Mouse (Mus musculus): ENCODE results near the gene Ripor2.

The Ripor2 gene

DNA sequence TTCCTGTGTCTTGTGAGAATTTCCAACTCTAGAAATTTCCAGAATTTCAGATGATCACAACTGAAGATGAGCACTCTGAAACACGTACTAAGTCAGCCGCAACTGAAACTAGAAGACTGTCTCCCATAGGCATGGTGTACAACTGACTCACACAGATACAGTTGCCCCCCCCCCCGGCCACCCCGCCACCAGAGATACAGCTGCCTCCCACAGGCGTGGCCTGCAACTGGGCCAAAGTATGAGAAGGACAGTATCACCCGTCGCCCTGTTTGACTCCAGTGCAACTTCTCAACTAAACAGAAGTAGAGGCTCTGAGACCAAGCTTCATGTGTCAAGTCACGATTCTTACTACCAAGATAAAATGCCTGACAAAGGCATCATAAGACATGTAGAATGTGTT lies 1.2 kb upstream of the Ripor2 start:
- no peak for DNase-seq (ENCODE audit: extremely low read depth, insufficient read length, low spot score)

DNA sequence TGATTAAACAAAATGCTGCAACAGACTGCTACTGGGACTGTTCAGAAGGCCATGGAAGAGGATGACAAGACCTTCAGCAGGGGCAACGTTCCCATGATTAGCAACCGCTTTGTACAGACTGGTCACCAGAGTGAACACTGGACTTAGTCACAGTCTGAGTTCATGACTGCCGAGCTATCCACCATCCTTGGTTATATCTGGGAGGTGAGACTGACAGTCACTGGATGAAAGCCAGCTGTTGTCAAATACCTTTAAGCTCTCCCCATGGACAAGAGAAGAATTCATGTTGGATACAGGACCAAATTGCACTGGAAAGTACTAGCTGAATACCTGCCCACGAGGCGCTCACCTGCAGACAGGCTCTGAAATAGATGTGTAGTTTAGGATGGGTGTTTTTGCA lies 2.4 kb downstream of the Ripor2 start:
- no peak for DNase-seq (ENCODE audit: extremely low read depth, insufficient read length, low spot score)

DNA sequence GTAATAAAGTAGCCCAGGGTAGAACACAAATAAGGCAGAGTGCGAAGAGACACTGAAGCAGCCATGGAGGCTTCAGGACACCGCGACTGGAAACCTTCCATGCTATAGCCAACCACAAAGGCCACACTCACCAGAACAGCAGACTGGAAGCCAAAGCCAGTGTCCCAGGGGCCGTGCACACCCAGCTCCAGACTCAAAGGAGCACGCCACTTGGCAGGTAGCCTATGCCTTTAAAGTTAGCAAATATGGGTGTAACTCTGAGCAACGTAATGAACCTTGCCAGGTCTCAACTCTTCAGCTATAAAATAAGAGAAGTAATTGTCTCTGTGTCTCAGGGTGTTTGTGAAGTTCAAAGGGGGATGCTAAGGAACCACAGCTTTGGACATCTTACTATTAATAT lies 2.9 kb downstream of the Ripor2 start:
- peak; percentile 35 for DNase-seq (ENCODE audit: extremely low read depth, insufficient read length, low spot score)

- no peak for DNase-seq (ENCODE audit: extremely low read depth, insufficient read length, low spot score)
Observed at GRCm38 (mm10) chr13:24585369-24585768, 3.4 kb downstream of the Ripor2 start.

DNA sequence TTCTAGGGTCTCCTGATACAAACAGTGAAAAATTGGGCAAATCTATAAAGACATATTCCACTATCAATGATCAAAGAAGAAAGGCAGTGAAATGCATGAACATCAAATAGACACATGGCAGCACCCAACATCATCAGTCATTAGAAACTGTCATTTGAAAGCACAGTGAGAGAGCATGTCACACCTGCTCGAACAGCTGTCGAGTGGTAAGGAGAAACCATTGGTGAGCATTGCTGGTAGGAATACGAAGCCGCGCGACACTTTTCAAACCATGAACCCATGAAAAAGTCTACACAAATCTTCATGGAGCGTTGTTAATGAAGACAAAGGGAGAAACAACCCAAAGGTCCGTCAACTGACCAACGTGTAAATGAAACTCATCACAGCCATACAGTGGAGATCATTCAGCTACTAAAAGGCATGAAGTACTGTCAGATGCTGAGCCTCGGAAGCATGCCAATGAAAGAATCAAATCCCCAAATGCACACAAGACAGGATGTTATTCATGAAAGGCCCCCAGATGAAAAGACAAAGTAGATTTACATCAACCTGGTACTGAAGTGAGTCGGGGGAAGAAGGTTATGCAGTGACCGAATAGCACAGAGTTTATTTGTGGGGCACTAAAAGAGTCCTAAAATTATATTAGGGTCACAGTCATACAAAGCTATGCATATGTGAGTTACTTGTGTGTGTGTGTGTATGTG lies 5.4 kb downstream of the Ripor2 start:
- no peak for DNase-seq (ENCODE audit: extremely low read depth, insufficient read length, low spot score)

GRCm38 (mm10) chr13:24588603-24589002 lies 6.6 kb downstream of the Ripor2 start:
- DNase-seq (ENCODE audit: extremely low read depth, insufficient read length, low spot score) = no peak

DNA sequence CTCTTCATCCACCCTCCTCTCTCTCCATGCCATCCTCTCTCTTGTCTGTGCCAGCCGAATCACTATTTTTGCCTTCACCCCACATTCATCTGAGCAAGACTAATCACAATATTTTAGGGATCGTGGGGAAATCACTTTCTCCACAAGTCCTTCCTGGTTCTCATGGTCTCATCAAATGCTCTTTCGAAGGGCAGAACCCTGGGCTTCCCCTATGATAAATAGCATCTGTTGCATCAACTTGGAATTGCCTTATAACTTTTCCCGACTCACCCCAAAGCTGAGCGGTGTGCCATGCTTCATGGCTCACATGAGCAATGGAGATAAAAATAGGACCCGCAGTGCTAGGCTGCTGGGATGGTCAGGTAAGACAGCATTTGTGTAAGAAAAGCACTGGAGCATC lies 9.7 kb downstream of the Ripor2 start:
- no peak for DNase-seq (ENCODE audit: extremely low read depth, insufficient read length, low spot score)

DNA sequence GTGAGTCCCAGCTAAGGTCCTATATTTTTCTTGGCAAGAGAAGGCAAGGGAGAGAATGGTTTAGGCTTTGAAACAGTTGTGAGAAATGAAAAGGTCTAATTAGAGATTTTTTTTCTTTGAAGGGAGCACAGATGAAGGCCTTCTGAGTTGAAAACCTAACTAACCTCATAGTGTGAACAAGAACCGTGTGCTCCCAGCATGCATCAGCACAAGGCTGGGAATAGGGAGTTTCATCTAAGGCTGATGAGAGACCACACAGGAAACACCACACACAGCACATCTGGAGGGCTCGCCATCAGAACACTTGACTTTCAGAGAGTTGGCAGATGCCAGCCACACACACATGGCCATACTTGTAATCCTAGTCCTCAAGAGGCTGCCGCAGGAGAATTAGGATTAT lies 12.3 kb downstream of the Ripor2 start:
- DNase-seq (ENCODE audit: extremely low read depth, insufficient read length, low spot score) = no peak

- no peak for DNase-seq (ENCODE audit: extremely low read depth, insufficient read length, low spot score)
Observed at GRCm38 (mm10) chr13:24599631-24600041, 17.6 kb downstream of the Ripor2 start.

DNA sequence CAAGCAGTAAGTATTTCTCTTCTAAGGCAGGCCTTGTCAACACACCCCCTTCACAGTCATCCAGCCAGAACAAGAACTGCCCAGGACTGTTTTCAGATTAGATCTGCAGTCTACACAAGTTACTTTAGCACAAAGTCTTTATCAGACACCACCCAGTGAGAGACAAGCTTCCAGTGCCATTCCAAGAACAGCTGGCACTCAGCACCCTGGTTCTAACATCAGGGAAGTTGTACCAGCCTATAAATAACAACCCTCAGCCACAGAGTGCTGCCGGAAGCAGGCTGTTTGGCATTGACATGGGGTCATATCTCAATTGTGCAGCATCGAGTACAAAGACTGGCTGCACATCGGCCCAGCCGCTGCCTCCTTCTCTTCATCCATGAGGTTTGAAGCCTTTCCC lies 21.0 kb downstream of the Ripor2 start:
- no peak for DNase-seq (ENCODE audit: extremely low read depth, insufficient read length, low spot score)

GRCm38 (mm10) chr13:24603591-24604009 lies 21.6 kb downstream of the Ripor2 start:
- no peak for DNase-seq (ENCODE audit: extremely low read depth, insufficient read length, low spot score)

DNA sequence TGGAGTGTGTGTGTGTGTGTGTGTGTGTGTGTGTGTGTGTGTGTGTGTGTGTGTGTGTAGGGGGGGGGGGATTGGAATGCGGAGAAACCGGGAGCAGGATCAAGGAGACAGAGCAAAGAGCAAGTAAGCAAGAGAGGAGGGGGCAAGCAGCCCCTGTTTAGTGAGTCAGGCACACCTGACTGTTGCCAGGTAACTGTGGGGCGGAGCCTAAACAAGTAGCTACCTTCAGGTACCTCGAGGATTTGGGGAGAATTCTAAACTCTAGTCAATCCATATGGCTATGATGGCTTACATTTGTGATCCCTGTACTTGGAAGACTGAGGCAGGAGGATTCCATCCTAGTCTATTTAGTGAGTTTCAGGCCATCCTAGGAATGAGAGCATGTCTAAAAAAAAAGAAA lies 22.1 kb downstream of the Ripor2 start:
- no peak for DNase-seq (ENCODE audit: extremely low read depth, insufficient read length, low spot score)

DNA sequence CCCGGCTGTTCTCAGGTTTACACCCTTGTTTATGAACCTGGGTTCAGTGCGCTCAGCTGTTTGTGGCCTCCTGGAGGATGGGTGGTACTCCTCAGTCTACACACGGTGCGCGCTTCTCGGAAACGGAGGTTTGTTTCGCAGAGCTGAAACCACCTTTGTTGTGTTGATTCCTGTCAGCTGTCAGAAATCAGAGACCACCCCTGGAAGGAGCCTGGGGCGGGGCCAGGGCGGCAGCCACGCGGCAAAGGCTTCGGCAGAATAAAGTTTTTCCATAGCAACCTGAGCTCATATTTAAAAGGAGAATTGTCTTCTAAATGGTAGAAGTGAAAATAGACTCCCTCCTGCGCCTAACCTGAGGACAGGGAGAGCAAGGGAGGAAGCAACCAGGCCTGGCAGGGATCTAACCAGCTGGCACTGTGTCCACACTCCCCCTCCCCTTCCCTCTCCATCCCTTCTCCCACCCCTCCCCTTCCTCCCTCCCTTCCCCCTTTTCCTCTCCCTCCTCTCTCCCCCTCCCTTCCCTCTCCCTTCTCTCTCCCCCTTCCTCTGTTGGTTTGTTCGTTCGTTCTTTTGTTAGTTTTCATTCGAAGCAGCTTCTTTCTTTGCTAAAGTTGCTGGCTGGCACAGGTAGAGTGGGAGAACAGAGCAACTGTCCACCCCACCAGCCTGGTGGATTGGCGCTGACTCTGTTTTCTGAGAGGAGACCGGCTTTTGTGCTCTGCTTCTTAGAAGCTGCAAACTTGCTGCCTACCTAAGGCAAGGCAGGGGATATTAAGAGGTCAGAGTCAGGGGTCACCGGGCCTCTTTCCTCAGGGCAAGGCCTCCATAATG lies 23.0 kb downstream of the Ripor2 start:
- no peak for DNase-seq (ENCODE audit: extremely low read depth, insufficient read length, low spot score)

GRCm38 (mm10) chr13:24605755-24606154 lies 23.8 kb downstream of the Ripor2 start:
- DNase-seq (ENCODE audit: extremely low read depth, insufficient read length, low spot score) = no peak

GRCm38 (mm10) chr13:24607961-24608360 lies 26.0 kb downstream of the Ripor2 start:
- DNase-seq (ENCODE audit: extremely low read depth, insufficient read length, low spot score) = no peak

DNA sequence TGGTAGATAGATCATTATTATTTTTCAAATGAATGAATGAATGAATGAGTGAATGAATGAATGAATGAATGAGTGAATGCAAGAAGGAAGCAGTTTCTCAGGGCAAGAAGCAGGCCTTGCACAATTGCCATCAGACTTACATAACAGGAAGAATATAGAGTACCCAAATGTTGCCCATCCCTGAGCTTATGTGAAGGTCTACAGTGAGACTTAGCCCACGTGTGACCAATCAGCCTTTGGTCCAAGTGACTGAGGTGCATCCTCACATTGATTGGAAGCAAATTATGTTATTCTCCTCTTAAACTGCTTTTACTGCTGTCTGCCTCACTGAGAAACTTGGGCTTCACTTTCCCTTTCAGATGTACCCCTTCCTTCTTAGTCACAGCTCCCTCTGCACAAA lies 26.7 kb downstream of the Ripor2 start:
- no peak for DNase-seq (ENCODE audit: extremely low read depth, insufficient read length, low spot score)

DNA sequence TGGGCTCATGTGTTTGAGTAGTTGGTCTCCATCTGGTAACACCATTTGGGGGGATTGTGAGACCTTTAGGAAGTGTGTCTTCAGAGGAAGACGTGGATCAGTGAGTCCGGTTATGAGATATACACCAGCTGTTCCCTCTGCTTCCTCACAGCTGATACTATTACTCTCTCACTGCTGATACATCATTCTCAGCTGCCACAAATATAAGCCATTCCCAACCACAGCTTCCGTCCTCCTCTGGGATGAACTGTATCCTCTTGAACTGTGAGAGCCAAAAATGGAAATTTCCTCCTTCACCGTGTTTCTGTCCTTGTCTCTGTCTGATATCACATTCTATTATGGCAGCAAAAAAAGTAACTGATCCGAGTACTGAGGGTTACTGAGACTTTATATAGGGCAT lies 28.9 kb downstream of the Ripor2 start:
- no peak for DNase-seq (ENCODE audit: extremely low read depth, insufficient read length, low spot score)

- DNase-seq (ENCODE audit: extremely low read depth, insufficient read length, low spot score) = no peak
Observed at GRCm38 (mm10) chr13:24613031-24613430, 31.0 kb downstream of the Ripor2 start.

- no peak for DNase-seq (ENCODE audit: extremely low read depth, insufficient read length, low spot score)
Observed at GRCm38 (mm10) chr13:24613433-24613832, 31.4 kb downstream of the Ripor2 start.

DNA sequence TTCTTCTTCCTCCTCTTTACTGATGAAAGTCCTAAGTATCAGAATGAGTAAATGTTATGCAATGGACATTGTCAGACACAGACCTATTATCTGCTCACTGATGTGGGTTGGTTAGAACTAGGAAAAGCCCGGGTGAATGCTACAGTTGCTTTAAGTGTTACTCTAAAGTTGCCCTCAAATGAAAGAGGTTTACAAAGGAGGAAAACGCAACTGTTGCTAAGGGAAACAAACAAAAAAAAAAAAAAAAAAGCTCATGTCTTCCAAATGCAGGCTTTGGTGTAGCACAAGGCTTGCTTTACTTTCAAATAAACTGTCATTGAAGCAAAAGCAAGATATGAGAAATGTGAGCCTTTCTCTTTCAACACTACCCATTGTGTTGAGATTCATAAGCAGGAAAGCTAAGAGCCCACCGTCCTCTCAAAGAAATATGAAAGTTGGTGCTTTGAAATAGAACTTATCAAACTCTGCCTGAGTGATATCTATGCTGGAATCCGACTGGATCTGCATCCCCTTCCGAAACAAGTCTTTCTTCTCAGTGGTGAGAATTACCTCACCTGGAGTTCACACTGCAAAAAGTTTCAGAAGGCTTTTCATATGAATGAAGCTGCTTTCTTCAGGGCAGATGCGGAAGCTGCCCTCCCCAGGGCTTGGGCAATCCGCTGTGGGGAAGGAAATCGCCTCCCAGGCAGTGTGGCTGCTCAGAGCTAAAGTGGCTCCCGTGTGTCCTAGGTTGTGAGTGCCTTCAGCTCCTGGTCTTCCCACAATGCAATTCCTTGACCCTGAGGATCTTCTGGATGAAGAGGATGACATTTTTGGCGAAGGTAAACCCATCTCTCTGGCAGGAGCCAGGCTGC lies 32.2 kb downstream of the Ripor2 start:
- no peak for DNase-seq (ENCODE audit: extremely low read depth, insufficient read length, low spot score)

DNA sequence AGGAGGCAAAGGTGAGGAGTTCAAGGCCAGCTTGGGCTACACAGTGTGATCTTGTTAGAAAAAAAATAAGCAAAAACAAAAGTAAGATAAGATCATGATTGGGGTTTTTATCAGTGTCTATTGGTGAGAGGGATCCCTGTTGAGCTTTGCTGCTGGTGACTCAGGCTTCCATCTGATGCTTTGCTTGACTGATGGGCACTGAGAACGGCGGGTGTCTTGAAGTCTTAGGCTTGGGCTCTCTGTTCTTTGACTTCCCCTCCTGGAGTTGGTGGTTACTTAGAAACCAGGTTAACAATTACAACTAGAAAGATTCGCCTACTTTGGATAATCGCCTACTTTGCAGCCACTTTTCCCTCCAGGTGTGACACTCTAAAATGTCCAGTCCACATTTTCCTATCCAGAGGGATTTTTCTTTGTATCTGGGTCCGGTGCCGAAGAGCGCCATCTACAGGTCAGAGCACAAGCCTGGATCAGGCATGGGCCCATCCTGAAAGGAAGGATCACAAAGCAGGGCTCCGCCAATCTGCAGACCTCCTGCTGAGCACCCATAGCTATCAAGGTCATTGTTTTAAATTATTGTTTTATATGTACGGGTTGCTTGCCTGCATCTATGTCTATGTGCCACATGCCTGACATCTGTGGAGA lies 34.1 kb downstream of the Ripor2 start:
- DNase-seq (ENCODE audit: extremely low read depth, insufficient read length, low spot score) = no peak

Data from 3134 (cell line).